Mouse (Mus musculus): ENCODE results near the gene Hikeshi. TPM values are rescaled to one million over a fixed set of nuclear protein-coding genes. Genes with fewer than 3 reads are reported as not detected.

Gene Hikeshi
- polyA plus RNA-seq, 1 experiment, result 80.6 TPM

GRCm38 (mm10) chr7:89949403-89949802 is 8.4 kb upstream of the Hikeshi start:
- Histone ChIP-seq H3K4me1 (ENCODE audit: control insufficient read depth, insufficient read depth, low read length) (no peaks in the 10 kb centered on the region; the same call in 1 of the 2 replicates), H3K27me3 (ENCODE audit: control insufficient read depth, insufficient read depth, low read length) (no peaks in the 10 kb centered on the region), H3K4me3 (replicated peaks; ENCODE audit: insufficient read depth, low read depth, low read length) (no peak overlapping the region), H3K27ac (ENCODE audit: insufficient read depth, low read length) (no peak overlapping the region)
- DNase-seq, result no peak
- TF ChIP-seq CTCF (IDR thresholded peaks at IDR 0.05; ENCODE audit: borderline replicate concordance, insufficient read depth, low read depth, low read length), result no peak
- TF ChIP-seq POLR2A (IDR thresholded peaks at IDR 0.05; ENCODE audit: borderline replicate concordance, insufficient read depth, low read length), result no peak
- 88% methylated on average over 4 of the region's 4 CpGs for WGBS

GRCm38 (mm10) chr7:89948026-89948425 is 7.0 kb upstream of the Hikeshi start:
- peak in 1 of 2 experiments; percentile 22 for DNase-seq
- no peaks in the 10 kb centered on the region for H3K27me3 ChIP-seq (ENCODE audit: control insufficient read depth, insufficient read depth, low read length)
- WGBS, result 11% methylated on average over 7 of the region's 7 CpGs
- no peak overlapping the region for H3K4me3 ChIP-seq (replicated peaks; ENCODE audit: insufficient read depth, low read depth, low read length)
- no peak overlapping the region for H3K27ac ChIP-seq (ENCODE audit: insufficient read depth, low read length)
- H3K4me1 ChIP-seq (ENCODE audit: control insufficient read depth, insufficient read depth, low read length), result no peaks in the 10 kb centered on the region; the same call in 1 of the 2 replicates
- TF ChIP-seq CTCF (IDR thresholded peaks at IDR 0.05; ENCODE audit: borderline replicate concordance, insufficient read depth, low read depth, low read length), result no peak
- TF ChIP-seq POLR2A (IDR thresholded peaks at IDR 0.05; ENCODE audit: borderline replicate concordance, insufficient read depth, low read length), result no peak

GRCm38 (mm10) chr7:89939497-89940353 is 1.3 kb downstream of the Hikeshi start:
- no peak for TF ChIP-seq CTCF (IDR thresholded peaks at IDR 0.05; ENCODE audit: borderline replicate concordance, insufficient read depth, low read depth, low read length)
- TF ChIP-seq POLR2A (IDR thresholded peaks at IDR 0.05; ENCODE audit: borderline replicate concordance, insufficient read depth, low read length), result no peak
- no peak for DNase-seq
- peaks cover 3% of the 10 kb centered on the region; the same call in 1 of the 2 replicates for H3K4me1 ChIP-seq (ENCODE audit: control insufficient read depth, insufficient read depth, low read length)
- peak overlapping the region; percentile 49 for H3K4me3 ChIP-seq (replicated peaks; ENCODE audit: insufficient read depth, low read depth, low read length)
- H3K27ac ChIP-seq (ENCODE audit: insufficient read depth, low read length), result no peak overlapping the region
- WGBS, result 32% methylated on average over 15 of the region's 15 CpGs
- no peaks in the 10 kb centered on the region for H3K27me3 ChIP-seq (ENCODE audit: control insufficient read depth, insufficient read depth, low read length)

- Histone ChIP-seq H3K4me3 (replicated peaks; ENCODE audit: insufficient read depth, low read depth, low read length) (peak overlapping the region; percentile 8), H3K27ac (ENCODE audit: insufficient read depth, low read length) (no peak overlapping the region), H3K27me3 (ENCODE audit: control insufficient read depth, insufficient read depth, low read length) (no peaks in the 10 kb centered on the region), H3K4me1 (ENCODE audit: control insufficient read depth, insufficient read depth, low read length) (peaks cover 5% of the 10 kb centered on the region; the same call in 1 of the 2 replicates)
- peak; percentile 80 to 91 for DNase-seq
- 16% methylated on average over 15 of the region's 15 CpGs for WGBS
- TF ChIP-seq POLR2A (IDR thresholded peaks at IDR 0.05; ENCODE audit: borderline replicate concordance, insufficient read depth, low read length), result no peak
- no peak for TF ChIP-seq CTCF (IDR thresholded peaks at IDR 0.05; ENCODE audit: borderline replicate concordance, insufficient read depth, low read depth, low read length)
Observed at GRCm38 (mm10) chr7:89923441-89924180, 17.4 kb downstream of the Hikeshi start.

- TF ChIP-seq POLR2A (IDR thresholded peaks at IDR 0.05; ENCODE audit: borderline replicate concordance, insufficient read depth, low read length) (no peak), CTCF (IDR thresholded peaks at IDR 0.05; ENCODE audit: borderline replicate concordance, insufficient read depth, low read depth, low read length) (no peak)
- 14% methylated on average over 4 of the region's 4 CpGs for WGBS
- Histone ChIP-seq H3K27ac (ENCODE audit: insufficient read depth, low read length) (no peak overlapping the region), H3K4me1 (ENCODE audit: control insufficient read depth, insufficient read depth, low read length) (peaks cover 11% of the 10 kb centered on the region; the same call in 1 of the 2 replicates), H3K4me3 (replicated peaks; ENCODE audit: insufficient read depth, low read depth, low read length) (no peak overlapping the region), H3K27me3 (ENCODE audit: control insufficient read depth, insufficient read depth, low read length) (no peaks in the 10 kb centered on the region)
- DNase-seq, result peak in 1 of 2 experiments; percentile 28
Observed at GRCm38 (mm10) chr7:89917776-89918175, 23.2 kb downstream of the Hikeshi start.

DNA sequence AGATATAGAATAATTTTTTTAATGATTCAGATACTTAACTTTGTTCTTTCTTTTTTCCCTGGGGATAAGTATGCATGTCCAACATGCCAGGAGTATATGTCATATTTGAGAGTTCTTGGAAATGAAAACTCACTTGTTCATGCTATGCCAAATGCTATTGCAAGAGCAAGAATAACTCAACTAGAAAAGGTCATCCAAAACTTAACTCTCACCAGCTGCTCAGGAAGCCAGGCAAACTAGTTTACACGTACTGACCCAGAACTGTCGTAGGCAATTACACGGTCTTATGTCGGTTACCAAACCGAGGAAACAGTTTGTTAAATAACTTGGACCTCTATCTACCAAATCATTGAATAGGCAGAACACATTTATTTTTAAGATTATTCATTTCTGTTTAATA is 24.3 kb downstream of the Hikeshi start:
- peak in 1 of 2 experiments; percentile 54 for DNase-seq
- Histone ChIP-seq H3K27ac (ENCODE audit: insufficient read depth, low read length) (peak overlapping the region; percentile 56; the same call in 1 of the 2 replicates), H3K27me3 (ENCODE audit: control insufficient read depth, insufficient read depth, low read length) (no peaks in the 10 kb centered on the region), H3K4me3 (replicated peaks; ENCODE audit: insufficient read depth, low read depth, low read length) (no peak overlapping the region), H3K4me1 (ENCODE audit: control insufficient read depth, insufficient read depth, low read length) (peaks cover 11% of the 10 kb centered on the region; the same call in 1 of the 2 replicates)
- TF ChIP-seq POLR2A (IDR thresholded peaks at IDR 0.05; ENCODE audit: borderline replicate concordance, insufficient read depth, low read length), result no peak
- WGBS, result 34% methylated on average over 5 of the region's 5 CpGs

DNA sequence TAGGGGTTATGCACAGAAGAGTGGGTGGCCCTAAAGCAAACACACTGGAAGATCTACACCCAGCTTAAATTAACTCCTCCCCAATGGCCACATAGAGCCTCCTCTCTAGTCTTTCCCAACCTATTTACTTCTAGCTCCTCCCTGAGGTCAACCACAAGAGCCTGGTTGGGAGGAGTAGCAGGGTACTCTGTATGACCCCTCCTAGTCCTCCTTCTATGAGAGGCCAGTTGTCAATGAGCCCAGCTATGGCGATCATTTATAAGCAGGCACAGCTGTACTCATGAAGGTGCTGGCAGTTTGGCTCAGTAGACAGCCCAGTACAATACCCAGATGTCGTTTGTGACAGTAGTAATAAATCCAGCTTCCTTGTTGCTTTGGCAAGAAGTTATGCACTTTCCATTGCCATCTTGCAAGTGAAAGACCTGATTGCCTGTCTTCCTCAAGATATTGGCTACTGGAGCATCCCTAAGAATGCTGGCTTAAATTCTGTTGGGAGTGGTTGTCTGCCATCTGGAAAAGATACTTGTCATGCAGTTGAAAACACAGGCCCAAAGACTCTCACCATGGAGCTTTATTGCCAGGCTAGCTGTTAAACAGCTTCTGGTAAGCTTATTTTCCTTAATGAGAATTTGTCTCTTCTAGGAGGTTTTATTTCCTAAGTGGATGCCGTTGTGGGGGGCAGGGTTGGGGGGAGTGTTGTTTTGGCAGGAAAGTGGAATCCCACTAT is 27.4 kb downstream of the Hikeshi start:
- Histone ChIP-seq H3K4me1 (ENCODE audit: control insufficient read depth, insufficient read depth, low read length) (peaks cover 11% of the 10 kb centered on the region; the same call in 1 of the 2 replicates), H3K27ac (ENCODE audit: insufficient read depth, low read length) (no peak overlapping the region), H3K4me3 (replicated peaks; ENCODE audit: insufficient read depth, low read depth, low read length) (no peak overlapping the region), H3K27me3 (ENCODE audit: control insufficient read depth, insufficient read depth, low read length) (no peaks in the 10 kb centered on the region)
- WGBS, result 80% methylated on average over 3 of the region's 3 CpGs
- no peak for DNase-seq
- TF ChIP-seq CTCF (IDR thresholded peaks at IDR 0.05; ENCODE audit: borderline replicate concordance, insufficient read depth, low read depth, low read length) (no peak), POLR2A (IDR thresholded peaks at IDR 0.05; ENCODE audit: borderline replicate concordance, insufficient read depth, low read length) (no peak)
